24 mouse cellular contexts compared by ENCODE assay signal in the genomic region with DNA sequence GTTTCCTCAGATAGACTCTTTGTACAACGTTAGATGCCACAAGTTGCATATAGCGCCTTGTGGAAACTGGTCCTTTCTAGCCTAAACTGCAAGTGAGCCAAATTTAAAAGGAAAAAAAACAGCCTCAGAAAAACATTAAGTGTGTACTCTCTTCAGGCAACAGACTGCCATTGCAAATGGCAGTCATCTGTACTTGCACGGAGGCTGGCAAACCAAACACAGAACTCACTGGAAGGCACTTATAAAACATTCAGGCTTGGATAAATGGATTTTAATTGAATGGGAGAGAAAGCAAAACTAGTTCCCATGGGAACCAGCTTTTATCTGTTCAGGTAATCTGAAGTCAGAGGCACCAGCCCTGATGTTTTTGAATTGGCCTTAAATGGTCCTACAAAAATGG.
"Had no signal": no experiment of that assay in that cellular context is flagged by ENCODE, and none has a peak within 500 bp of the region (broad histone marks: within the 10 kb centered on the region; RNA-seq: fewer than 3 reads in every experiment).

No protein-coding gene starts in this region.

- H3K4me2 ChIP-seq: heart, embryonic 11.5 days; heart, embryonic 13.5 days; heart, embryonic 15.5 days; hindbrain, embryonic 13.5 days; hindbrain, embryonic 15.5 days; kidney, embryonic 15.5 days; limb, embryonic 13.5 days; limb, embryonic 15.5 days; liver, embryonic 12.5 days had no signal

- H3K27me3 ChIP-seq: heart, embryonic 13.5 days; heart, embryonic 15.5 days; hindbrain, embryonic 13.5 days; hindbrain, embryonic 15.5 days; kidney, embryonic 15.5 days; limb, embryonic 13.5 days; limb, embryonic 15.5 days; liver, embryonic 12.5 days had no signal

- H3K27ac ChIP-seq: heart, adult 2 months; heart, embryonic 13.5 days; heart, embryonic 15.5 days; hindbrain, embryonic 13.5 days; hindbrain, embryonic 15.5 days; hindbrain, postnatal 0 days; kidney, embryonic 15.5 days; kidney, postnatal 0 days; limb, embryonic 13.5 days; limb, embryonic 15.5 days; liver, embryonic 12.5 days; liver, embryonic 14.5 days had no signal

- H3K9ac ChIP-seq: heart, embryonic 13.5 days; heart, embryonic 15.5 days; hindbrain, embryonic 13.5 days; hindbrain, embryonic 15.5 days; kidney, embryonic 15.5 days; limb, embryonic 13.5 days; limb, embryonic 15.5 days; liver, embryonic 12.5 days; liver, embryonic 14.5 days had no signal

- DNase-seq: gastrocnemius, postnatal 14 days; gastrocnemius, postnatal 36 days; heart, adult 2 months; heart, postnatal 14 days; heart, postnatal 36 days; kidney, adult 11 months; kidney, adult 2 months; kidney, adult 9 months; kidney, postnatal 14 days; kidney, postnatal 36 days; left cerebral cortex, postnatal 4 days had no signal

- H3K4me3 ChIP-seq: heart, adult 2 months; heart, embryonic 13.5 days; heart, embryonic 15.5 days; hindbrain, embryonic 13.5 days; hindbrain, embryonic 15.5 days; kidney, embryonic 15.5 days; limb, embryonic 13.5 days; limb, embryonic 15.5 days; liver, embryonic 12.5 days had no signal

- H3K36me3 ChIP-seq: heart, embryonic 13.5 days; heart, embryonic 15.5 days; hindbrain, embryonic 13.5 days; hindbrain, embryonic 15.5 days; kidney, embryonic 15.5 days; limb, embryonic 13.5 days; limb, embryonic 15.5 days; liver, embryonic 12.5 days had no signal

- H3K9me3 ChIP-seq: heart, embryonic 13.5 days; heart, embryonic 15.5 days; hindbrain, embryonic 13.5 days; hindbrain, embryonic 15.5 days; kidney, embryonic 15.5 days; limb, embryonic 13.5 days; limb, embryonic 15.5 days; liver, embryonic 12.5 days had no signal

- H3K4me1 ChIP-seq: heart, embryonic 13.5 days; heart, embryonic 15.5 days; hindbrain, embryonic 15.5 days; kidney, embryonic 15.5 days; limb, embryonic 15.5 days; liver, embryonic 12.5 days had no signal

- ATAC-seq: hindbrain, postnatal 0 days; intestine, embryonic 16.5 days; liver, embryonic 12.5 days had no signal
